Mouse (Mus musculus) testis, adult 2 months (tissue): ENCODE data around the gene Vmn1r119. TPM values are rescaled to one million over a fixed set of nuclear protein-coding genes. Genes with fewer than 3 reads are reported as not detected.
"Not testable (repeated sequence)": the region's sequence is repeated elsewhere in the genome, so short reads cannot be mapped to it uniquely, and the experiment has no call there.

Experiments used
- H3K27ac ChIP-seq: fragments of 200-500 bp; 2 replicates; pipeline ENCODE4 v1.5.1; 2012; ENCODE audit warnings: low read depth, low read length; ENCODE audit not compliant: control insufficient read depth, insufficient read depth
- H3K27me3 ChIP-seq: fragments of 200-500 bp; 2 replicates; pipeline ENCODE4 v1.6.1; 2012; ENCODE audit warnings: mild to moderate bottlenecking, low read length, moderate library complexity; ENCODE audit not compliant: control insufficient read depth, insufficient read depth
- H3K36me3 ChIP-seq: fragments of 200-500 bp; 2 replicates; pipeline ENCODE4 v1.6.1; 2012; ENCODE audit warnings: mild to moderate bottlenecking, low read length; ENCODE audit not compliant: control insufficient read depth, insufficient read depth
- H3K4me1 ChIP-seq: fragments of 200-500 bp; 2 replicates; pipeline ENCODE4 v1.6.1; 2012; ENCODE audit warnings: low read length; ENCODE audit not compliant: control insufficient read depth, insufficient read depth
- H3K4me3 ChIP-seq: fragments of 200-500 bp; 2 replicates; pipeline ENCODE4 v1.5.1; 2012; ENCODE audit warnings: low read depth, mild to moderate bottlenecking, low read length, moderate library complexity, mixed read lengths; ENCODE audit not compliant: control insufficient read depth
- polyA plus RNA-seq: library from polyadenylated mRNA; depleted of rRNA; stranded (reverse); fragments of >200 nt; gene quantifications from 2 replicates; pipeline ENCODE4 v1.2.3, GENCODE M21; 2012; rRNA removed

The Vmn1r119 gene
- not detected in 2 replicates for polyA plus RNA-seq

GRCm38 (mm10) chr7:21012355-21012754 is at the start of gene Vmn1r119:
Gene Vmn1r119 (minus strand): TSS chr7:21012455.
- not testable (repeated sequence) for H3K36me3 ChIP-seq, H3K4me1 ChIP-seq, H3K4me3 ChIP-seq, H3K27ac ChIP-seq, H3K27me3 ChIP-seq

DNA sequence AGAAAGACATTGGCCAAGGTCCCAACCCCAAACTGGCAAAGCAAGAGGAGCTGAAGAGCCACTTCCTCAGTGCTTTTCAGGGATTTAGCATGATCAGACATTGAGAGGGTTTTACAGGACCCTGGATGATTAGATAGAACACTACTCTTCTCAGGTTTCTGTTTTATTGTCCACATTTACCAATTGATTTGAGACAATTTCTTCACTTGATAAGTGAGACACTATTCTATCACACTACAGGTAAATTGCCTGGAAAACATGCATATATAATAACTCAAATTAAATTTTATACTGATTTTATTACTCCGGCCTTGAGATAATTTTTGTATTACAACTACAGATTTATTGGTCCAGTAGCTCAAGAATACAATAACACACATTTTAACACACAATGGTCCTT is 41.4 kb upstream of the Vmn1r119 start, which contains the start of gene Vmn1r120:
Gene Vmn1r120 (minus strand): TSS at position 101 of the 400 bp plus-strand sequence.
- not testable (repeated sequence) for H3K4me1 ChIP-seq, H3K27me3 ChIP-seq, H3K36me3 ChIP-seq, H3K27ac ChIP-seq, H3K4me3 ChIP-seq

Other genes starting within 250 kb of the Vmn1r119 start
- not detected in 2 replicates for gene Vmn1r112, start 241.3 kb downstream of the Vmn1r119 start, polyA plus RNA-seq
- not detected in 2 replicates for gene Vmn1r113, start 225.2 kb downstream of the Vmn1r119 start, polyA plus RNA-seq
- not detected in 2 replicates for gene Vmn1r114, start 200.3 kb downstream of the Vmn1r119 start, polyA plus RNA-seq
- gene Vmn1r115, start 167.5 kb downstream of the Vmn1r119 start, polyA plus RNA-seq = not detected in 2 replicates
- not detected in 2 replicates for gene Vmn1r116, start 140.2 kb downstream of the Vmn1r119 start, polyA plus RNA-seq
- not detected in 2 replicates for gene Vmn1r117, start 128.3 kb downstream of the Vmn1r119 start, polyA plus RNA-seq
- gene Vmn1r118, start 100.1 kb downstream of the Vmn1r119 start, polyA plus RNA-seq = not detected in 2 replicates
- gene Vmn1r120, start 41.3 kb upstream of the Vmn1r119 start, polyA plus RNA-seq = not detected in 2 replicates
- gene Vmn1r121, start 86.1 kb upstream of the Vmn1r119 start, polyA plus RNA-seq = not detected in 2 replicates
- not detected in 2 replicates for gene Vmn1r122, start 121.7 kb upstream of the Vmn1r119 start, polyA plus RNA-seq
- not detected in 2 replicates for gene Vmn1r123, start 149.7 kb upstream of the Vmn1r119 start, polyA plus RNA-seq
- not detected in 2 replicates for gene Gm5157, start 178.0 kb upstream of the Vmn1r119 start, polyA plus RNA-seq
- gene Vmn1r124, start 248.2 kb upstream of the Vmn1r119 start, polyA plus RNA-seq = not detected in 2 replicates